Mouse (Mus musculus) olfactory bulb, adult 2 months (tissue): ENCODE measurements around the gene Dctn2.
"Not testable (repeated sequence)": the region's sequence is repeated elsewhere in the genome, so short reads cannot be mapped to it uniquely, and the experiment has no call there.

Experiments used
- CTCF ChIP-seq: fragments of 200-500 bp; IDR thresholded peaks from 2 replicates; pipeline ENCODE4 v1.5.1; 2012; ENCODE audit warnings: low read depth, mild to moderate bottlenecking, low read length, moderate library complexity; ENCODE audit not compliant: insufficient read depth
- POLR2A ChIP-seq: fragments of 200-500 bp; IDR thresholded peaks from 2 replicates; pipeline ENCODE4 v1.6.1; 2012; ENCODE audit warnings: mild to moderate bottlenecking, low read depth, low read length, moderate library complexity; ENCODE audit not compliant: insufficient read depth

DNA sequence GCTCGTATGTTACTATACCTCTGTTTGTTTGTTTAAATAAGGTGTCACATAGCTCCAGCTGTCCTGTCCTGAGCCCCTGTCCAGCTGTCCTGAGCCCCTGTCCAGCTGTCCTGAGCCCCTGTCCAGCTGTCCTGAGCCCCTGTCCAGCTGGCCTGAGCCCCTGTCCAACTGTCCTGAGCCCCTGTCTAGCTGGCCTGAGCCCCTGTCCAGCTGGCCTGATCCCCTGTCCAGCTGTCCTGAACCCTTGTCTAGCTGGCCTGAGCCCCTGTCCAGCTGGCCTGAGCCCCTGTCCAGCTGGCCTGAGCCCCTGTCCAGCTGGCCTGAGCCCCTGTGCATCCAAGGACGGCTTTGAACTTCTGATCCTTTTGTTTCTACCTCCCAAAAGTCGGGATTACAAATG is 43.0 kb downstream of the Dctn2 start:
- TF ChIP-seq CTCF, POLR2A: not testable (repeated sequence)
